Mouse (Mus musculus) gastrocnemius, adult 18-20 months (tissue): ENCODE results near the gene Tssk3. TPM values are rescaled to one million over a fixed set of nuclear protein-coding genes. Genes with fewer than 3 reads are reported as not detected.
A peak's percentile ranks its signal among the peaks of the same experiment; 100 is the strongest.
"Not testable (repeated sequence)": the region's sequence is repeated elsewhere in the genome, so short reads cannot be mapped to it uniquely, and the experiment has no call there.

Source experiments
- DNase-seq: peaks from one replicate; pipeline ENCODE4 v3.0.0; 2021; ENCODE audit warnings: low spot score
- total RNA-seq, 2 experiments: library from RNA; stranded (reverse); gene quantifications; 2 replicates each; pipeline ENCODE4 v1.2.3; 2021

Gene Tssk3
- total RNA-seq, 2 experiments from 2014 or later: not detected

- DNase-seq: peak; percentile 87
These were observed 10.1 kb upstream of the Tssk3 start for GRCm38 (mm10) chr4:129500607-129501566.

GRCm38 (mm10) chr4:129500017-129500416, 9.2 kb upstream of the Tssk3 start:
- DNase-seq: no peak

DNA sequence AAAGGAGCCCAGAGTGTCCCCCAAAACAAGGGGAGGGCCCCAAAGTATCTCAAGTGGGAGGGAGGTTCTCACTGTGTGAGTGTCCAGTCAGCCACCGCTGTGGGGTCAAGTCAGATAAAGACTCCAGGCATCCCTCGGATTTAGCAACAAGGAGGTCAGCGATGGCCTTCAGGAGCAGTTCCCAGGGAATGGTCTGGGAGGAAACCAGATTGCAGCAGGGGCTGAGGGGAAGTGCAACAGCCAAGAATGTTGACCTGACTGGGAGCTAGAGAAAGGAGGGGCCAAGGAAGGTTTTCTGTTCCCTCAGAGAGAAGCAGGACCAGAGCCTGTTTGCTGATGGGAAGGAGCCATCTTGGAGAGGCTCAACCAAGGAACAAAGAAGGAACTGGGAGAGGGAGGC, 8.1 kb upstream of the Tssk3 start:
- DNase-seq: no peak

DNA sequence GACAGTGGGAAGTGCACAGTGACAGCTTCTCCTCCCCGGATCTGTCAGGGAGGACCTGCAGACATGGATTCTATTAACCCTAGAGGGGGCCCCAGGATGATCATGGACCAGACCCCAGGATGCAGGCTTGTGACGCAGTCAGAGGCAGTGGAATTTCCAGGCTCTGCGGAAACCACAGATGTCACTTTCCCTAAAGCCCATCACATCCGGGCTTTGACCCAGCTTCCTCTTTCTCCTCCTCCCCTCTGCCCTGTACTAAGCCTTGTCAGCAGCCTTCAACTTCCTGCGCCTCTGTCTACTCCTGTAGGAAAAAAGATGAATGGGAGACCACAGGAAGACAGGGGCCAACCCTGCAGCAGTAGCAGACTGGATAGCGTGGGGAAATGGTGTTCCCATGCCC, 5.8 kb upstream of the Tssk3 start:
- no peak for DNase-seq

DNA sequence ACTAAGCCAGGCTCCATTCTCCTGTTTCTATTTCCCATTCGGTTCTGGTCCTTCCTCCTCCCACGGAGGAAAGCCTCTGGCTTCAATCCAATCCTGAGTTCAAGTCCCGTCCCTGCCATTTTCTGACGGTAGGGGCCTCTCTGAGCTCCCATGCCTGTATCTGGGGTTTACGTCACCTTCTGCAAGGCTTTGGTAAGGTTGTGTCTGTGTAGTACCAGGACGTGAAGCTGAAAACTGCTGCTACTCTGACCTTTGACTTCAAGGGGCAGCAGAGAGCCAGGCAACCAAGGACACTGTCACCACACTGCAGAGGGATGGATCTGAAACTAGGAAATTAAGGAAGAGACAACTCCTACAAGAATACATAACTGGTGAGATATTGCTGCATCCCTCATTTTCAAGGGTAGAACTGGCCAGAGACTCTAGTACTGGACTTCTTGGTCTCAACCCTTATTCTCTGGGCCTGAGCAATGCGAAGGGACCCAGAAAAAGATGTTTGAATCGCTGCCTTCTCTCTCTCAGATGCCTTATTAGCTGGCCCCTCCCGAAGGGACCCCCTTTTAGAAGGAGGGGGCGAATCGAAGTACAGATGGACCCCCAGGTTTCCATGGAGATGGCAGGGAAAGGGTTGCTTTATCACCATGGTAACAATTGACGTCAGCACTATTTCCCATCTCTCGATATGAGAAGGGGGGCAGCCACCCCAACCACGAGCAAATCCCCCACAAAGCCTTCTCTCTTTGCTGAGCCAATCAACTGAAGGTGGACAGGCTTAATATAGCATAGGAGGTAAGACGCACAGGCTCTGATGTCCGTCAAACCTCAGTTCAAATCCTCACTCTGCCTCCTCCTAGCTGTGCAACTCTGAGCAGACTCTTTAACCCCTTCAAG, 5.1 kb upstream of the Tssk3 start:
- DNase-seq: no peak

GRCm38 (mm10) chr4:129494681-129495080, 3.9 kb upstream of the Tssk3 start:
- DNase-seq: no peak

GRCm38 (mm10) chr4:129481090-129481489, 9.7 kb downstream of the Tssk3 start:
- no peak for DNase-seq

DNA sequence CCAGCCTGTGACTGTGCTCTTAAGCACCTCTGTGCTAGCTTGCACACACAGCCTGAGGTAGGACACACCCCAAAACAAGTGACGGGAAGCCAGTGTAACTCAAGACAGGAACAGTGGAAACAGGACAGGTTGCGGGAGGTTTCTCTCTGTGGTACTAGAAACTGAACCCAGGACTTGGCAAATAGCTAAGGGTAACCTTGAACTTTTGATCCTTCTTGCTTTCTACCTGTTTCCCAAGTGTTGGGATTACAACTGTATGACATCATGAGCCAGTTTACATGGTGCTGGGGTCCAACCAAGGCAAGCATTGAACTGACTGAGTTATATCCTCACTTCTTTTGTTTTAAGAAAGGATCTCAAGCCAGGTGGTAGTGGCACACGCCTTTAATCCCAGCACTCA, 11.0 kb downstream of the Tssk3 start:
- no peak for DNase-seq

- no peak for DNase-seq
These were observed 14.8 kb downstream of the Tssk3 start for GRCm38 (mm10) chr4:129476047-129476446.

- no peak for DNase-seq
These were observed 26.5 kb downstream of the Tssk3 start for GRCm38 (mm10) chr4:129464286-129464815.

DNA sequence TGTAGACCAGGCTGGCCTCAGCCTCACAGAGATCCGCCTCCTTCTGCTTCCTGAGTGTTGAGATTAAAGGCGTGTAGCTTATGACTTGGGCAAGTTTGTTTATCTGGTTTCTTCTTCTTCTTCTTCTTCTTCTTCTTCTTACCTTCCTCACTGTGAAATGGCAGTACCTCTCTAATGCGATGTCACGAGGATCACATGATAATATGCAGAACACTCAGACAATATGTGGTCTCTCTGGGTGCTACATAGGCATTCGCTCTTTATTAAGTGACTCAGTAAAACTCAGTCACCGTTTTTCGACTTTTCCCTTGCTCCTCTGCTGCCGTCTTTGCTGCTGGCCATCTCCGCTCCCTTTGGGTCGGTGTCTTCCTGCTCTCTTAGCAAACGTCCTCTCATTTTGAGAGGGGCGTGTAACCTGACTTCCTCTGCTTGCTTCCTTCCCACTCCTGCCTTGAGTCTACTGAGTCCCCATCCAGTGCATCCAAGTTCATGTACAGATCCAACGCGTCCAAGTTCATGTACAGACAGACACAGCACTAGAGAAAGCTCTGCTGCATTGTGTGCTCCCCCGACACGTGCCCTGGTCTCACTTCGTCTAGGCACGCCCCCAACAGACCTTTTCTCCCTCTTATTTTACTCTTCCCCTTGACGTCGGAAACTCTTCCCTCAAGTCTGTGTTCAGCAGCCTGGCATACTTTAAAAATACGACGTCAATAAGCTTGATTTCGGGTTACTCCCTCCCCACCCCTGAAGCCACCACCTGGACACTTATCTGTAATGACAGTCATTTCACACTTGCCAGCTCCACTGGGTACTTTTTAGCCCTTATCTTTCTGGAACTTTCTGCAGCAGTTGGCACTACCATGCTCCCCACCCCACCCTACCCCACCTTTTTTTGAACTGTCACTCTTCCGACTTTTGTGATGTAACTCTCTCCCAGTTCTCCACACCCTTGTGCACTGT, 27.4 kb downstream of the Tssk3 start:
- DNase-seq: no peak

DNA sequence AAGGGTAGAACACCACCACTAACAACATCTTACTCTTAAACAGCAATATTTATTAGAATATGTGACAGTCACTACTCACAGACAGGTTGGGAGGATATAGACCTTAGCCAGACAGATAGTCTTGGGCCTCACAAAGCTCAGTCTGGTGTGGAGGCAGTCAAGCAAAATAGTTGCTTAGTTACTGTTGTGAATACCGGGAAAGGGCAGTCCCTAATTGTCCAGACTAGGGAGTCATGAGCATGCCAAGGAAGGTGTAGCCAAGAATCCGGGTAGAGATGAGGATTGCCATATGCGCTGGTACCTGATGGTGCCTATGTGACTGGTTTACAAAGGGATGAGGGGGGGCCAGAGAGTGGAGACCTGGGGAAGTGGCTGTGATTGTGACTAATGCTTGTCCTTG, 28.7 kb downstream of the Tssk3 start:
- DNase-seq: no peak

- peak; percentile 100 for DNase-seq
These were observed 29.4 kb downstream of the Tssk3 start, which contains the start of gene Bsdc1 for GRCm38 (mm10) chr4:129461183-129461960. Bsdc1 (plus strand) TSS chr4:129461581.

GRCm38 (mm10) chr4:129460827-129461182, 30.0 kb downstream of the Tssk3 start:
- DNase-seq: no peak

DNA sequence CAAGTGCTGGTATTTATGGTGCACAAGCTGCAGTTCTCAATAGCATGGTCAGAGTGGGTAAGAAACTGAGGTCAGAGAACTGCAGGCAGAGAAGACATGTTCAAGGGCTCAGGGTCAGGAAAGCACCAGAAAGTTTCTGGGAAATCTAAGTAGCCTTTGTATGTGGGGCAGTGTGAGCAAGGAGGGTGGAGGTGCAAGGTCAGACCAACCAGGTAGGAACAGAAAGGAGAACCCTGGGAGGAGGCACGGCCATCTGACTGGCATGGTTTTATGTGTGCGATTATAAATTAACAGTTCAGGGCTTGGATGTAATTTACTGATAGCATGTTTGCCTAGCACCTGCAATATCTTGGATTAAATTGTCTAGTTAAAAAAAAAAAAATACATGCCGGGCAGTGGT, 31.1 kb downstream of the Tssk3 start:
- DNase-seq: no peak

- not testable (repeated sequence) for DNase-seq
These were observed 33.5 kb downstream of the Tssk3 start for GRCm38 (mm10) chr4:129457311-129457710.

- DNase-seq: no peak
These were observed 34.7 kb downstream of the Tssk3 start for GRCm38 (mm10) chr4:129456126-129456525.

- peak; percentile 79 for DNase-seq
These were observed 35.6 kb downstream of the Tssk3 start for GRCm38 (mm10) chr4:129455265-129455664.

GRCm38 (mm10) chr4:129451471-129452169, 39.2 kb downstream of the Tssk3 start:
- no peak for DNase-seq
